Mouse (Mus musculus): ENCODE results near the gene Mmp25. TPM values are rescaled to one million over a fixed set of nuclear protein-coding genes. Genes with fewer than 3 reads are reported as not detected.
A peak's percentile ranks its signal among the peaks of the same experiment; 100 is the strongest.

The Mmp25 gene
- total and polyA plus RNA-seq, 2 experiments from 2014 or later = 1.2 TPM

GRCm38 (mm10) chr17:23665511-23665910, 20.4 kb upstream of the Mmp25 start:
- Histone ChIP-seq H3K4me1 (ENCODE audit: insufficient read depth, low read length) (no peaks in the 10 kb centered on the region), H3K9ac (replicated peaks; ENCODE audit: low read length) (no peak overlapping the region), H3K27ac (no peak overlapping the region), H3K9me3 (ENCODE audit: low read length) (no peaks in the 10 kb centered on the region), H3K4me2 (ENCODE audit: low read depth, low read length) (no peak overlapping the region), H3K27me3 (ENCODE audit: insufficient read depth, low read length) (peaks cover 15% of the 10 kb centered on the region), H3K36me3 (ENCODE audit: insufficient read depth, low read length) (0 out of 2 replicates have a peak, but pooled peaks cover 13% of the 10 kb centered on the region), H3K4me3 (ENCODE audit: low read length) (no peak overlapping the region)
- DNase-seq (ENCODE audit: low spot score) = no peak
- ATAC-seq = no peak
- TF ChIP-seq CTCF (IDR thresholded peaks at IDR 0.05; ENCODE audit: low read depth) = no peak
- WGBS = 78% methylated on average over 14 of the region's 14 CpGs

DNA sequence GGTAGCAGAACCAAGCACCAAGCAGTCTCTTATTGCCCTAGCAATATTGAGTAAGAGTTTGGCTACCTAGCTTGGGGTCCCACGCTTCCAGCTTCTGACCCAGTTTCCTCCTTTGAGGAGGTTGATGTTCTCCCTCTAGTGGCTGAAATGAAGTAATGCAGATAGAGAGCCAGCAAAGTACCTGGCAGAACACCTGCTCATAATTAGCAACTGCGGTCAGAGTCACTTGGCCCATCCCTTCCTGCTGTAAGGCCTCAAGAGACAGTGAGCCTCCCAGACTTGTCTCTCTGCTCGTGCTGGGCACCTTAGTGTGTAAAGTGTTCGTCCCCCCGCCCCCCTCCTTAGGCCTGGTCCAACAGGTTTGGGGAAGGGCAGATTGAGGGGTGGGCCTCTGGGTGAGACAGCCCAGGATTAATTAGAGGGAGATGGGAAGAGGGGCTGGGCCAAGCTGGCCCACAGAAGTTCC, 19.5 kb upstream of the Mmp25 start:
- DNase-seq (ENCODE audit: low spot score) (peak; percentile 73), ATAC-seq (0 out of 2 replicates have a peak, but pooled peaks have one; percentile 6)
- peak; percentile 85 for TF ChIP-seq CTCF (IDR thresholded peaks at IDR 0.05; ENCODE audit: low read depth)
- 19% methylated on average over 5 of the region's 5 CpGs for WGBS
- no peak overlapping the region for H3K4me3 ChIP-seq (ENCODE audit: low read length)
- 0 out of 2 replicates have a peak, but pooled peaks cover 3% of the 10 kb centered on the region for H3K4me1 ChIP-seq (ENCODE audit: insufficient read depth, low read length)
- no peak overlapping the region for H3K9ac ChIP-seq (replicated peaks; ENCODE audit: low read length)
- 0 out of 2 replicates have a peak, but pooled peaks cover 13% of the 10 kb centered on the region for H3K36me3 ChIP-seq (ENCODE audit: insufficient read depth, low read length)
- H3K27me3 ChIP-seq (ENCODE audit: insufficient read depth, low read length) = peaks cover 24% of the 10 kb centered on the region
- no peak overlapping the region for H3K4me2 ChIP-seq (ENCODE audit: low read depth, low read length)
- H3K27ac ChIP-seq = no peak overlapping the region
- H3K9me3 ChIP-seq (ENCODE audit: low read length) = no peaks in the 10 kb centered on the region

- Histone ChIP-seq H3K9me3 (ENCODE audit: low read length) (no peaks in the 10 kb centered on the region), H3K27ac (no peak overlapping the region), H3K27me3 (ENCODE audit: insufficient read depth, low read length) (peaks cover 28% of the 10 kb centered on the region), H3K9ac (replicated peaks; ENCODE audit: low read length) (no peak overlapping the region), H3K4me3 (ENCODE audit: low read length) (no peak overlapping the region), H3K36me3 (ENCODE audit: insufficient read depth, low read length) (no peaks in the 10 kb centered on the region), H3K4me1 (ENCODE audit: insufficient read depth, low read length) (0 out of 2 replicates have a peak, but pooled peaks cover 3% of the 10 kb centered on the region), H3K4me2 (ENCODE audit: low read depth, low read length) (no peak overlapping the region)
- 2% methylated on average over 9 of the region's 9 CpGs for WGBS
- peak; percentile 58 for TF ChIP-seq CTCF (IDR thresholded peaks at IDR 0.05; ENCODE audit: low read depth)
- no peak for ATAC-seq
- no peak for DNase-seq (ENCODE audit: low spot score)
Observed at GRCm38 (mm10) chr17:23661526-23661925, 16.4 kb upstream of the Mmp25 start.

GRCm38 (mm10) chr17:23660876-23661200, 15.8 kb upstream of the Mmp25 start:
- 5% methylated on average over 14 of the region's 14 CpGs for WGBS
- H3K4me1 ChIP-seq (ENCODE audit: insufficient read depth, low read length) = 0 out of 2 replicates have a peak, but pooled peaks cover 3% of the 10 kb centered on the region
- no peak overlapping the region for H3K27ac ChIP-seq
- H3K4me2 ChIP-seq (ENCODE audit: low read depth, low read length) = peak overlapping the region; percentile 22; the same call in 1 of the 2 replicates
- no peak for ATAC-seq
- H3K9me3 ChIP-seq (ENCODE audit: low read length) = no peaks in the 10 kb centered on the region
- peaks cover 28% of the 10 kb centered on the region for H3K27me3 ChIP-seq (ENCODE audit: insufficient read depth, low read length)
- H3K4me3 ChIP-seq (ENCODE audit: low read length) = no peak overlapping the region
- DNase-seq (ENCODE audit: low spot score) = no peak
- no peak overlapping the region for H3K9ac ChIP-seq (replicated peaks; ENCODE audit: low read length)
- no peaks in the 10 kb centered on the region for H3K36me3 ChIP-seq (ENCODE audit: insufficient read depth, low read length)
- TF ChIP-seq CTCF (IDR thresholded peaks at IDR 0.05; ENCODE audit: low read depth) = no peak

DNA sequence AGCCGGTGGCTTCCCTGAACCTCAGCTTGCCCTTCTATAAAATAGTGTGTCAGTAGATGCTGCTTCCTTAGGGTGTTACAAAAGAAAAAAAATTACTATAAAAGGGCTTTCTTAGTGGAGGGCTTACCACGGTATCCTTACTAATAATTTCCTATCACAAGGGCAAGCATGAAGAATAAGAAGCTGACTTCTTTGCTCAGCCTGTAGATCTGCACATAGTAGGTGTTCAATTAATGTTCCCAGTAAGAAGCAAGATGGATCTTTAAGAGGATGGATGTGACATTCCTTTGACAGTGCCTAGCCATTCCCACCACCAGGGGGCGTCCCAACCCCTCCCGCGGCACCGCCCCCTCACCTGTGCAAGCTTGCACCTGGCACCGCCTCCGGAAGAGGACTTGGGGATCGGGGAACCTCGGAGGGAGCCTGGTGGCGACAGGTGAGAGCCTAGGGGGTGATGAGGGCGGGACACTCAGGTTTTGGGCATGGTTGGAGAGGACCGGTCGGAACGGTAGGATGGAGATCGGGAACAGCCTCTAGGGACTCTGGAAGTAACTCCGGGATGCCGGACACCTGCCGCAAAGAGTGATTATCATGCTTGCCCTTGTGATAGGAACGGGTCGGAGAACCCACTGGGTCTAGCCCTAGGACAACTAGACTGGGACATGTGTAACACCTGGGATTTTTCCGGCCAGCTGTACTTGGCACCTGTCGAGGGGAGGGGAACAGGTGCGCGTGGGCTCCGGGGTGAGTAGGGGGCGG, 15.2 kb upstream of the Mmp25 start, which contains the start of gene Bicdl2:
TSS of gene Bicdl2 (plus strand) at position 390 of the 759 bp plus-strand sequence.
- no peak within 1 kb of the TSS for H3K9ac ChIP-seq (replicated peaks; ENCODE audit: low read length)
- no peak within 1 kb of the TSS for H3K27ac ChIP-seq
- H3K9me3 ChIP-seq (ENCODE audit: low read length) = no peaks in the 10 kb centered on the region
- 0 out of 2 replicates have a peak, but pooled peaks have one; percentile 30 for ATAC-seq
- DNase-seq (ENCODE audit: low spot score) = no peak
- TF ChIP-seq CTCF (IDR thresholded peaks at IDR 0.05; ENCODE audit: low read depth) = peak; percentile 72
- 9% methylated on average over 27 of the region's 27 CpGs for WGBS
- no peaks in the 10 kb centered on the region for H3K36me3 ChIP-seq (ENCODE audit: insufficient read depth, low read length)
- H3K4me1 ChIP-seq (ENCODE audit: insufficient read depth, low read length) = 0 out of 2 replicates have a peak, but pooled peaks cover 3% of the 10 kb centered on the region
- peak within 1 kb of the TSS; percentile 22; the same call in 1 of the 2 replicates for H3K4me2 ChIP-seq (ENCODE audit: low read depth, low read length)
- 0 out of 2 replicates have a peak within 1 kb of the TSS, but pooled peaks have one; percentile 8 for H3K4me3 ChIP-seq (ENCODE audit: low read length)
- peaks cover 28% of the 10 kb centered on the region for H3K27me3 ChIP-seq (ENCODE audit: insufficient read depth, low read length)

GRCm38 (mm10) chr17:23658450-23658849, 13.4 kb upstream of the Mmp25 start:
- TF ChIP-seq CTCF (IDR thresholded peaks at IDR 0.05; ENCODE audit: low read depth) = no peak
- Histone ChIP-seq H3K27ac (no peak overlapping the region), H3K4me2 (ENCODE audit: low read depth, low read length) (no peak overlapping the region), H3K27me3 (ENCODE audit: insufficient read depth, low read length) (peaks cover 28% of the 10 kb centered on the region), H3K9me3 (ENCODE audit: low read length) (no peaks in the 10 kb centered on the region), H3K4me3 (ENCODE audit: low read length) (no peak overlapping the region), H3K4me1 (ENCODE audit: insufficient read depth, low read length) (0 out of 2 replicates have a peak, but pooled peaks cover 3% of the 10 kb centered on the region), H3K9ac (replicated peaks; ENCODE audit: low read length) (no peak overlapping the region), H3K36me3 (ENCODE audit: insufficient read depth, low read length) (no peaks in the 10 kb centered on the region)
- no peak for ATAC-seq
- no peak for DNase-seq (ENCODE audit: low spot score)
- 84% methylated on average over 3 of the region's 3 CpGs for WGBS

DNA sequence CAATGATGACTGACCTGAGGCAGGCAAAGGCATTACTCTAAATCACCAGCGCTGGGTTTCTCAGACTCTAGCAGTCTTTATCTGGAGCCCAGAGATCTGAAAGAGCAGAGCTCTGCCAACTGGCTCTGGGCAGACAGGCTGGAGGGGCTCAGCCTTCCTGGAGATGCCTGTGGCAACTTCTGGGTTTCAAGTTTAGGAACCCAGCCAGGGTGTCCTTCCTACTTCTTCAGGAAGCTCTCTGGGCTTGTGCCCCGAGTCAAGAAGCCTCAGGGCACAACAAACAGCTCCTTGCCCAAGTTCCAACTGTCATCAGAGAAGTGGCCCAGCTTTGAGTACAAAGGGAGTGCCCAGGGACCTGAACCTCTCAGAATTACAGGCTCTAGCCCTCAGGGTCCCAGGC, 9.3 kb upstream of the Mmp25 start:
- Histone ChIP-seq H3K9ac (replicated peaks; ENCODE audit: low read length) (no peak overlapping the region), H3K4me1 (ENCODE audit: insufficient read depth, low read length) (no peaks in the 10 kb centered on the region), H3K4me2 (ENCODE audit: low read depth, low read length) (no peak overlapping the region), H3K27me3 (ENCODE audit: insufficient read depth, low read length) (peaks cover 2% of the 10 kb centered on the region), H3K27ac (no peak overlapping the region), H3K36me3 (ENCODE audit: insufficient read depth, low read length) (no peaks in the 10 kb centered on the region), H3K4me3 (ENCODE audit: low read length) (no peak overlapping the region), H3K9me3 (ENCODE audit: low read length) (no peaks in the 10 kb centered on the region)
- no peak for TF ChIP-seq CTCF (IDR thresholded peaks at IDR 0.05; ENCODE audit: low read depth)
- 56% methylated on average over 2 of the region's 2 CpGs for WGBS
- no peak for DNase-seq (ENCODE audit: low spot score)
- ATAC-seq = no peak
